Mouse (Mus musculus) retina, postnatal 7 days (tissue): Measurements from ENCODE around the gene Fbxw15.
A peak's percentile ranks its signal among the peaks of the same experiment; 100 is the strongest.
"Not testable (repeated sequence)": the region's sequence is repeated elsewhere in the genome, so short reads cannot be mapped to it uniquely, and the experiment has no call there.

Experiments used
- DNase-seq: peaks from one replicate; pipeline ENCODE4 v3.0.0-alpha.2; 2012; ENCODE audit warnings: low read depth, low spot score

Fbxw15 gene

DNA sequence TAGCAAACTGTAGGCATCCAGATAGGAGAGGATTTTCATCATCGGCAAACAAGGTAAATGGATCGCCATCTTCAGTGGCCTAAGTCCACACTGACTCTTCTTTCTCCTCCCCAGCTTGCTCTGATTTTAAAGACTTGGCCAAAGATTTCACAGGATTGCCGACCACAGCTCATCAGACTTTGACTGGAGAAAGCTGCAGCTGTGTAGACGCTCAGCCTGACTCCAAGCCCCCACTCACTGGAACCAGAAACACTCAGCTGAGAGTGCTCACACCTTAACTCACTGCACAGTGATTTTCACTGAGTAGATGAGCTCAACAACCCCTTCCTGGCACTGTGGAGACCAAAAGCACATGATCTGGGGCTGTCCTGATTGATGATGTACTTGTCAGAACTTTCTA, at the start of gene Fbxw15:
Fbxw15 (minus strand) TSS at position 101 of the 400 bp plus-strand sequence.
- not testable (repeated sequence) for DNase-seq

- peak; percentile 14 for DNase-seq
Observed at GRCm38 (mm10) chr9:109606837-109607236, 38.8 kb upstream of the Fbxw15 start.

GRCm38 (mm10) chr9:109602128-109602527, 34.1 kb upstream of the Fbxw15 start:
- DNase-seq = not testable (repeated sequence)

- no peak for DNase-seq
Observed at GRCm38 (mm10) chr9:109597226-109597625, 29.2 kb upstream of the Fbxw15 start.

- DNase-seq = no peak
Observed at GRCm38 (mm10) chr9:109594866-109595265, 26.8 kb upstream of the Fbxw15 start.

GRCm38 (mm10) chr9:109565546-109565945, 2.5 kb downstream of the Fbxw15 start:
- no peak for DNase-seq

GRCm38 (mm10) chr9:109562106-109562505, 6.0 kb downstream of the Fbxw15 start:
- DNase-seq = not testable (repeated sequence)

- no peak for DNase-seq
Observed at GRCm38 (mm10) chr9:109552483-109552882, 15.6 kb downstream of the Fbxw15 start.

DNA sequence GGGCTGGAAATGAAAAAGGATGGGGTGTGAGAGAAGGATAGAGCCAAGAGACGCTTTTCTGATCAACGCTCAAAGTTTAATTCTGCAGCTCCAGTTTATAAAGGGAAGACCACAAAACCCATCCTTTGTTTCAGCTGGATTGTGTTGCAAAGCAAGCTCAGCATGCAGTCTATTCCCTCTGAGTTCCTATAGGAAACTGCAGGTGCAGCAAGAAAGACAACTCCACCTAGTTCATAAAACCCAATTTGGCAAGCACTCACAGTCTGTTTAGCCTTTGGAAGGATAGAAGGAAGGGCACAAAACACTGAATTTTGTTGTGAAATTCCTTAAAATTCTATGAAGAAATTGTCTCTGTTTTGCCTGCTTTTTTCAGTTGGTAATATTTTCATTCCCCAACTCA, 18.4 kb downstream of the Fbxw15 start:
- not testable (repeated sequence) for DNase-seq

GRCm38 (mm10) chr9:109523385-109524064, 44.5 kb downstream of the Fbxw15 start:
- DNase-seq = no peak
